Mouse (Mus musculus): ENCODE measurements around the gene Fam126a. TPM values are rescaled to one million over a fixed set of nuclear protein-coding genes. Genes with fewer than 3 reads are reported as not detected.
A peak's percentile ranks its signal among the peaks of the same experiment; 100 is the strongest.

Gene Fam126a
- polyA plus RNA-seq, 2 experiments = 15.4 to 64.8 TPM

- TF ChIP-seq CTCF (IDR thresholded peaks at IDR 0.05; ENCODE audit: low read depth) (no peak), EP300 (IDR thresholded peaks at IDR 0.05; ENCODE audit: low read depth) (no peak)
- Histone ChIP-seq H3K9me3 (ENCODE audit: control insufficient read depth, low read length) (no peaks in the 10 kb centered on the region), H3K4me1 (replicated peaks; ENCODE audit: control insufficient read depth in 2 of 2, insufficient read depth in 2 of 2, low read length in 1 of 2) (no peaks in the 10 kb centered on the region), H3K4me3 (ENCODE audit: insufficient read depth in 1 of 2, low read depth in 2 of 2, low read length in 2 of 2) (no peak overlapping the region), H3K27ac (no peak overlapping the region), H3K9ac (replicated peaks) (no peak overlapping the region), H3K36me3 (replicated peaks; ENCODE audit: control insufficient read depth, insufficient read depth, low read depth) (peaks cover 33% of the 10 kb centered on the region), H3K4me2 (ENCODE audit: low read depth) (no peak overlapping the region), H3K27me3 (ENCODE audit: control insufficient read depth, insufficient read depth, low read length) (no peaks in the 10 kb centered on the region)
- no peak for DNase-seq (ENCODE audit: low read depth in 3 of 3, low spot score in 3 of 3)
- 79% methylated on average over 3 of the region's 3 CpGs for WGBS (ENCODE audit: insufficient replicate concordance)
- no peak for ATAC-seq (ENCODE audit: insufficient read depth)
These were observed 55.4 kb downstream of the Fam126a start for GRCm38 (mm10) chr5:23974994-23975575.

- Histone ChIP-seq H3K4me1 (replicated peaks; ENCODE audit: control insufficient read depth in 2 of 2, insufficient read depth in 2 of 2, low read length in 1 of 2) (no peaks in the 10 kb centered on the region), H3K9me3 (ENCODE audit: control insufficient read depth, low read length) (no peaks in the 10 kb centered on the region), H3K4me2 (ENCODE audit: low read depth) (no peak overlapping the region), H3K27me3 (ENCODE audit: control insufficient read depth, insufficient read depth, low read length) (no peaks in the 10 kb centered on the region), H3K27ac (no peak overlapping the region), H3K36me3 (replicated peaks; ENCODE audit: control insufficient read depth, insufficient read depth, low read depth) (peaks cover 8% of the 10 kb centered on the region), H3K4me3 (ENCODE audit: insufficient read depth in 1 of 2, low read depth in 2 of 2, low read length in 2 of 2) (no peak overlapping the region), H3K9ac (replicated peaks) (no peak overlapping the region)
- ATAC-seq (ENCODE audit: insufficient read depth) = no peak
- no peak for DNase-seq (ENCODE audit: low read depth in 3 of 3, low spot score in 3 of 3)
- TF ChIP-seq EP300 (IDR thresholded peaks at IDR 0.05; ENCODE audit: low read depth) = no peak
- TF ChIP-seq CTCF (IDR thresholded peaks at IDR 0.05; ENCODE audit: low read depth) = no peak
- 73% methylated on average over 5 of the region's 5 CpGs for WGBS (ENCODE audit: insufficient replicate concordance)
These were observed 62.8 kb downstream of the Fam126a start for GRCm38 (mm10) chr5:23967705-23968104.

GRCm38 (mm10) chr5:23964599-23965165 is 65.8 kb downstream of the Fam126a start:
- Histone ChIP-seq H3K9me3 (ENCODE audit: control insufficient read depth, low read length) (no peaks in the 10 kb centered on the region), H3K4me3 (ENCODE audit: insufficient read depth in 1 of 2, low read depth in 2 of 2, low read length in 2 of 2) (no peak overlapping the region), H3K9ac (replicated peaks) (no peak overlapping the region), H3K36me3 (replicated peaks; ENCODE audit: control insufficient read depth, insufficient read depth, low read depth) (peaks cover 9% of the 10 kb centered on the region), H3K27me3 (ENCODE audit: control insufficient read depth, insufficient read depth, low read length) (no peaks in the 10 kb centered on the region), H3K27ac (no peak overlapping the region), H3K4me2 (ENCODE audit: low read depth) (no peak overlapping the region), H3K4me1 (replicated peaks; ENCODE audit: control insufficient read depth in 2 of 2, insufficient read depth in 2 of 2, low read length in 1 of 2) (no peaks in the 10 kb centered on the region)
- no peak for ATAC-seq (ENCODE audit: insufficient read depth)
- no peak for DNase-seq (ENCODE audit: low read depth in 3 of 3, low spot score in 3 of 3)
- TF ChIP-seq CTCF (IDR thresholded peaks at IDR 0.05; ENCODE audit: low read depth) (no peak), EP300 (IDR thresholded peaks at IDR 0.05; ENCODE audit: low read depth) (no peak)
- WGBS (ENCODE audit: insufficient replicate concordance) = 91% methylated on average over 10 of the region's 10 CpGs

GRCm38 (mm10) chr5:23953047-23953446 is 77.4 kb downstream of the Fam126a start:
- no peak overlapping the region for H3K4me2 ChIP-seq (ENCODE audit: low read depth)
- H3K9me3 ChIP-seq (ENCODE audit: control insufficient read depth, low read length) = no peaks in the 10 kb centered on the region
- DNase-seq (ENCODE audit: low read depth in 3 of 3, low spot score in 3 of 3) (no peak), ATAC-seq (ENCODE audit: insufficient read depth) (no peak)
- no peaks in the 10 kb centered on the region for H3K4me1 ChIP-seq (replicated peaks; ENCODE audit: control insufficient read depth in 2 of 2, insufficient read depth in 2 of 2, low read length in 1 of 2)
- no peaks in the 10 kb centered on the region for H3K27me3 ChIP-seq (ENCODE audit: control insufficient read depth, insufficient read depth, low read length)
- no peak overlapping the region for H3K27ac ChIP-seq
- H3K4me3 ChIP-seq (ENCODE audit: insufficient read depth in 1 of 2, low read depth in 2 of 2, low read length in 2 of 2) = no peak overlapping the region
- peak; percentile 42 for TF ChIP-seq CTCF (IDR thresholded peaks at IDR 0.05; ENCODE audit: low read depth)
- TF ChIP-seq EP300 (IDR thresholded peaks at IDR 0.05; ENCODE audit: low read depth) = no peak
- 69% methylated on average over 5 of the region's 5 CpGs for WGBS (ENCODE audit: insufficient replicate concordance)
- no peak overlapping the region for H3K9ac ChIP-seq (replicated peaks)
- H3K36me3 ChIP-seq (replicated peaks; ENCODE audit: control insufficient read depth, insufficient read depth, low read depth) = no peaks in the 10 kb centered on the region

GRCm38 (mm10) chr5:23948071-23948470 is 82.4 kb downstream of the Fam126a start:
- Histone ChIP-seq H3K9ac (replicated peaks) (no peak overlapping the region), H3K4me3 (ENCODE audit: insufficient read depth in 1 of 2, low read depth in 2 of 2, low read length in 2 of 2) (no peak overlapping the region), H3K4me1 (replicated peaks; ENCODE audit: control insufficient read depth in 2 of 2, insufficient read depth in 2 of 2, low read length in 1 of 2) (no peaks in the 10 kb centered on the region), H3K27ac (no peak overlapping the region), H3K36me3 (replicated peaks; ENCODE audit: control insufficient read depth, insufficient read depth, low read depth) (no peaks in the 10 kb centered on the region), H3K4me2 (ENCODE audit: low read depth) (no peak overlapping the region), H3K27me3 (ENCODE audit: control insufficient read depth, insufficient read depth, low read length) (no peaks in the 10 kb centered on the region), H3K9me3 (ENCODE audit: control insufficient read depth, low read length) (no peaks in the 10 kb centered on the region)
- DNase-seq (ENCODE audit: low read depth in 3 of 3, low spot score in 3 of 3) = no peak
- TF ChIP-seq CTCF (IDR thresholded peaks at IDR 0.05; ENCODE audit: low read depth) = no peak
- no peak for TF ChIP-seq EP300 (IDR thresholded peaks at IDR 0.05; ENCODE audit: low read depth)
- 65% methylated on average over 3 of the region's 3 CpGs for WGBS (ENCODE audit: insufficient replicate concordance)
- no peak for ATAC-seq (ENCODE audit: insufficient read depth)
